Mouse (Mus musculus) adrenal gland, adult 18-20 months (tissue): ENCODE measurements around the gene Adsl. TPM values are rescaled to one million over a fixed set of nuclear protein-coding genes. Genes with fewer than 3 reads are reported as not detected.
"Not testable (repeated sequence)": the region's sequence is repeated elsewhere in the genome, so short reads cannot be mapped to it uniquely, and the experiment has no call there.

Experiments
- DNase-seq, 2 experiments: peaks; one replicate each; pipeline ENCODE4 v3.0.0; 2021 to 2022; ENCODE audit warnings: low spot score in 2 of 2
- long read RNA-seq, 2 experiments: library from polyadenylated mRNA; stranded (forward); transcript quantifications; one replicate each; pipeline ENCODE4 v2.0.0; 2021
- total RNA-seq, 2 experiments: library from RNA; stranded (reverse); gene quantifications; 1 replicate in 1 of 2; 2 replicates in 1 of 2; pipeline ENCODE4 v1.2.3; 2021

Gene Adsl
- 10 to 100 TPM; 34.8 to 37.1 TPM for total RNA-seq
- long read RNA-seq, experiment 1, transcript Adsl-201 (13 exons, 3,711 nt), result major isoform, 33 of 37 reads
- long read RNA-seq, experiment 1, partial matches to known transcripts, result 0 of 37 reads
- long read RNA-seq, experiment 1, other reads (novel, unspliced or antisense), result 4 of 37 reads
- long read RNA-seq, experiment 2, transcript Adsl-201 (13 exons, 3,711 nt), result major isoform, 64 of 70 reads
- long read RNA-seq, experiment 2, partial matches to known transcripts, result 3 of 70 reads
- long read RNA-seq, experiment 2, other reads (novel, unspliced or antisense), result 3 of 70 reads

DNA sequence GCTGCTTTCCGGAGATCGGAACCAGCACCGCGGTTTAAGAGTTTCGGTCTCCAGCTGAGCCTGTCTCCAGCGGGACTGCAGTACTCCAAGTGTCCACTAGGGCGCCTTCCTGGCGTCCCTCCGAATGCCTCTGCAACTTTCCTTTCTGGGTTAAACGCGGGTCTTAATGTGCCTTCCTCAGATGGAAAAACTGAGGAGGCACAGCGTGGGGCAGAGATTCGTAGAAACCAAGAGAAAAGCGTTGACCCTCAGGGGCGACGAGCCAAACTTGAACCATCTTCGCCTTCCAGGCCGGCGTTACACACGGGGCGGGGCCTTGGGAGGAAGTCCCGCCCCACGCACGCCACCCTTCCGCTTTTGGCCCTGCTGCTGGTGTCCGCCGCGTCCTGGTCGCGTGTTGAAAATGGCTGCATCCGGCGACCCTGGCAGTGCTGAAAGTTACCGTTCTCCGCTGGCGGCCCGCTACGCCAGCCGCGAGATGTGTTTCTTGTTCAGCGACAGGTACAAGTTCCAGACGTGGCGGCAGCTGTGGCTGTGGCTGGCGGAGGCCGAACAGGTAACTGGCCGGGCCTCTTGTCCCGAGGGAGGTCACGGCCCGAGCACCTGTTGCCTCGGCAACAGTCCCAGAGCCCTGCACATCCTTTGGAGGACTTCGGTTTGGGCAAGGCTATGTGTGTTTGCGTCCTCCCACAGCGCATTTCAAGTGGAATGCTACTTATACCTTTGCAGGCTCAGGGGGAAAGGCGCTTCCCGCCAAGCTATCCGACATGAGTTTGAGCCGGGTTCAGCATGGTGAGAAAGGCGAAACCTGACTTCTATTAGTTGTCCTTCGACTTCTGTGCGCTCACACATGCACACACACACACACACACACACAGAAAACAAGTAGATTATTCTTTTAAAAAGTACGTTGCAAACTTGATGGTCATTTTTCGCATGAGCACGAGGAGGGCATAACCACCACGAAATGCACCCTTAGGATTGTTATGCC lies at the start of gene Adsl:
Adsl (plus strand) TSS at position 346 of the 991 bp plus-strand sequence.
- DNase-seq, result peak; percentile 85 to 86

DNA sequence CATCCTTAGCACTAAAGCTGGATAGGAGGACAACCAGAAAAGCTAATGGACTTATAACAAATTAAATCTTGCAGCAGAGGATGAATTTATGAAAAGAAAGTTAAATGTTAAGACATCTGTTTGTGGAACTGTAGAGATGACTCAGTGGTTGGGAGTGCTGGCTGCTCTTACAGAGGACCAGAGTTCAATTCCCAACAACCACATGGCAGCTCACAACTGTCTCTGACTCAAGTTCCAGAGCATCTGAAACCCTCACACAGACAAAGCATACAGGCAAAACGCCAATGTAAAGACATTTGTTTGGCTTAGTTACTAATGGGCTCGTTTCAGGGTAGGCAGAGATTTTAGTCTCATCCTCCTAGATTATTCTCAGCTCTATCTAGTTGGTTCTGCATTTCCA lies 48.5 kb upstream of the Adsl start:
- no peak for DNase-seq

DNA sequence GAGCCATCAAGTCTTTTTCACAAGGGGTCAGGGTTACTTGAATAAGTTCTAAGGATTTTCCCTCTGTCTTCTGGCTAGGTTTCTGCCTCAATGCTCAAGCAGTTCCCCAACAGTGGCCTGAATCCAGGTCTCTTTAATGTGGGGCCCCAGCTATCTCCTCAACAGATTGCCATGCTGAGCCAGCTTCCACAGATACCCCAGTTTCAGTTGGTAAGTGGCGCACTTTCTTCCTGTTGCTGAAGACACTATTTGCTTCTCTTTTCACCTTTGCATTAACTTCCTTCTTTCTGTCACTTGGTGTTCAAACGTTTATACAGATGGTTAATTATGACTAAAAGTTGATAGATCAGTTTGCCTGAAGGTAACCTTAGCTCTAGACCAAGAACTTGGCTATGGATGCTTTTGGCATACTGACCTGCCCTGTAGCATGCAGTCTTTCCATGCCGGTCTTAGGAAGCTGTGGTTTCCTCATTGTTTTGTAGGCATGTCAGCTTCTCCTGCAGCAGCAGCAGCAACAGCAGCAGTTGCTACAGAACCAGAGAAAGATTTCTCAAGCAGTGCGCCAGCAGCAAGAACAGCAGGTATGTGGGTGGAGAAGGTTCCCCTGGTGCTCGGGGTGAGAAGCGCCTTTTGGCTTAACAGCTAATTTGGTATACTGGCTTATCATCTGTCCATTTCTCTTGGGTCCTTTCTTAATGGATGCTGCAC lies 46.3 kb upstream of the Adsl start:
- DNase-seq, result no peak

DNA sequence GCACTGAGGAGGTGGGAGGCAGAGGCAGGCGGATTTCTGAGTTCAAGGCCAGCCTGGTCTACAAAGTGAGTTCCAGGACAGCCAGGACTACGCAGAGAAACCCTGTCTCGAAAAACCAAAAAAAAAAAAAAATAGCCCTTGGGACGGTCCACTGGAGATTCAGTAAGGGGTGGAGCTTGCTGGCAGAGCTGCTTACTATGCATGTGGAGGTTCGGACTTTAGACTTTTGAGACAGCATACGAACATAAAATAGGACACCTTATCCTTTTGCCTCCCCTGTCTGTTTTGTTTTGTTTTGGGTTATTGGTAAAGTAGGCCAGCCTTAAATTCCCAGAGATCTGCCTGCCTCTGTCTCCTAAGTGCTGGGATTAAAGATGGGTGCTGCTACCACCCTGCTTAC lies 43.5 kb upstream of the Adsl start:
- DNase-seq, result not testable (repeated sequence)

DNA sequence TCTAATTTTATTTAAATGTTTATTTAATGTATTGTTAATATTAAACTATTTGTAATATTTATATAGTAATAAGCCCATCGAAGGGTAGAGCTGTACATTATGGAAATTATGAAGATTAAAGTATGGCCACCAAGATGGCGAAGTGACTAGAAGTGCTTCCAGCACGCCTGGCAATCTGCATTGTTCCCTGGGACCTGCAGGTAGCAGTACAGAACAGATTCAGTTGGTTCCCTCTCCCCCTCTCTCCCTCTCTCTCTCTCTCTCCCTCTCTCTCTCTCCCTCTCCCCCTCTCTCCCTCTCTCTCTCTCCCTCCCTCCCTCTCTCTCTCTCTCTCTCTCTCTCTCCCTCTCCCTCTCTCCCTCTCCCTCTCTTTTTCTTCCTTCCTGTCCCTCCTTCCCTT lies 38.1 kb upstream of the Adsl start:
- DNase-seq, result no peak

DNA sequence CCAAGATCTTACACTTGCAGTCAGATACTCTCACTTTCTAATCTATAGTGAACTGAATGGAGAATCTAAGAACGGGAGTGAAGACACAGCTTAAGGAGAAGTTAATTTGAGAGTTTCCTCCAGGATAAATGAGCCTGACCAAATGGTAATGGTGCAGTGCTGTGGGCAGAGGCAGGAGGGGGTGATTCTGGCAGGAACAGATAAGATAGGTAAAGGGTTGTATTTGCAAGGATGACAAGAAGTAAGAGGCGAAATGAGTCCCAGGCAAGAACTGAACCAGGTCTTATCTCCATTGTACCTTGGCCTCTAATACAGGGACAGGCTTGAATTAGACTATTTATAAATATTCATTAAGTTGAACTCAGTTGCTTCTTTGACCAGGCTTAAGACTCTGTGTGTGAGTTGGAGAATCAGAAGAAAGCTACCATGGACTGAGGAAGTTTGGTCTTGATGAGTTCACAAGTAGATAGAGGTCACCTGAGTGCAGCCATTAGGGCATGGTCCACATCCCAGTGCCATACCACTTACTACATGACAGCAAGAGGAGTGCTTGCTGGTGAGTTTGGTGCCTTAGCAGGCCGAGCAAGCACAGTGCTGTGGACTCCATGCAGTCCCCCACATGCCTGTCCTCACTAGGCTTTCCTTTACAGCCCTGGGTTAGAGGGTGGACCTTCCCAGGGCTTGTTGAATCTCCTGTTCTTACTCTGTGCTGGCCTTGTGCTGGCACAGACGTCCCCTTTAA lies 37.3 kb upstream of the Adsl start:
- no peak for DNase-seq

DNA sequence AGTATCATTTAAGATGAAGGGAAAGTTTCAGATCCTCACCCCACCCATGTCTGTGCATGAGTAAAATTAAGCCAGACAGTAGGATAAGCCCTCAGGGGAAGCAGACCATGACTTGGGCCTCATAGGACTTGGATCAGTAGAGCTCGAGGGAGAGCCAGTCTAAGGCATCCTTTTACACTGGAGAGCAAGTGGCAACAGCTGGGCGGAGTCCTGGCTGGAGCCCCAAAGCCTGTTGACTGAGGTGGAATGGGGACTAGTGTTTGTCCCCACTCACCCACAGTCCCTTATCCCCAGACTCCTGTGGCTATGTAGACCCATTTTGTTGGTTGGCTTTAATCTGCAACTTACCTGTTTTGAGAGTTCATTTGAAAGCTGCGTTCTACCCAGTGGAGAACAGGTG lies 36.1 kb upstream of the Adsl start:
- DNase-seq, result no peak

DNA sequence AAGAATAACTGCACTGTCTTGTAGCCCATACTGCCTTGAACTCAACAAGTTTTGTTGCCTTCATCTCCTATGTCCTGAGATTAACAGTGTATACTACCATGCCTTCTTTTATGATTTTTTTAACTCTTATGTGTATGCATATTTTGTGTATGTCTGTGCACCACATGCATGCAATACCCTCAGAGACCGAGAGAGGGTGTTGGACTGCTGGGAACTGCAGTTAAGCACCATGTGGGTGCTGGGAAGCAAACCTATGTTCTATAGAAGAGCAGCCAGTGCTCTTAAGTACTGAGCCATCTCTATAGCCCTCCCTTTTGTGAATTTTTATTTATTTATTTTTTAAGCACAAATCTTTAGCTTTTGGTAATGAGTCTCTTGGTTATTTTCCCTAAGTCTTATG lies 34.5 kb upstream of the Adsl start:
- no peak for DNase-seq

DNA sequence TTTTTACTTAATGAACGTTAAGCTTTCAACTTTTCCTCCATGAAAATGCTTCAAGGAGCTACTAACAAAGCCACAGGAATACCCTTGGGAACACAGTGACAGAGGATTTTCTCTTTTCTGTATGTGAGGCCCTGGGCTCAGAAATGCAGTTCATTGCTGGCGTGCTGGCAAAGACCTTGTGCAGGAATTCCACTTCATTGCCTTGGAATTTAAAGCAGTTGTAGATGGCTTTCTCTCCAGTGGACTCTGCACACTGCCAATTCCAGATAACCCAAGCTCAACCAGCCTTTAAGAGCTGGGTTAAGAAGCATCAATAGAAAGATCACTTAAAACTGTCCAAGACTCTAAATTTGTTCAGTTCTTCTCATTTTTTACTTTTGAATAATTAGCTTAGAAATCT lies 32.4 kb upstream of the Adsl start:
- no peak for DNase-seq

DNA sequence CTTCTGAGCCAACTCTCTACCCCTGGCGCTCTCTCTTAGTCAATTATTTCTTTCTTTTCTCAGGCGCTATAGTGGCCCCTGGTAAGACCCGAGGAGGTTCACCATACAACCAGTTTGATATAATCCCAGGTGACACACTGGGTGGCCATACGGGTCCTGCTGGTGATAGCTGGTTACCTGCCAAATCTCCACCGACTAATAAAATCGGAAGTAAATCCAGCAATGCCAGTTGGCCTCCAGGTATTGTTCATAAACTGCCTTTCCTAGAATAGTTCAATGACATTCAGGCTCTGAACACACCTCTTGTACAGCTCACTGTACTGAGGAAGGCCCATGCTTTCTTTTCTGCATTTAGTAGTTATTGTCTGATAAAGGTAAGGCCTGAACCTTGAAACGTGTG lies 31.7 kb upstream of the Adsl start:
- DNase-seq, result no peak

DNA sequence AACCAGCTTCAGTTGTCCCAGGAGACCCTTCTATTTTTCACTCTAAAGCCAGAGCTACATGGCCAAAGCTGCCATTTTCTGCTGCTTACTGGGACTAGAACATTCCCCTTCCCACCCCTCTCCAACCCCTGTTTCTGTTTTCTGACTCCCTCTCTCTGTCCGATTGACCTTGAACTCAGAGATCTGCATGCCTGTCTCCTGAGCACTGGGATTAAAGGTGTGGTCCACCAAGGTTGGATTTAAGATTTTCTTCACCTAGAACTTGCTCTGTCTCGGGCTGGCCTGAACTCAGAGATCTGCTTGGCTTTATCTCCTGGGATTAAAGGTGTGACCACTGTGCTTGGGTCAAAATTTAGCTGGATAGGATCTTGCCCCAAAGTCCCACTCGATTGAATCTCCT lies 27.9 kb upstream of the Adsl start:
- DNase-seq, result no peak

DNA sequence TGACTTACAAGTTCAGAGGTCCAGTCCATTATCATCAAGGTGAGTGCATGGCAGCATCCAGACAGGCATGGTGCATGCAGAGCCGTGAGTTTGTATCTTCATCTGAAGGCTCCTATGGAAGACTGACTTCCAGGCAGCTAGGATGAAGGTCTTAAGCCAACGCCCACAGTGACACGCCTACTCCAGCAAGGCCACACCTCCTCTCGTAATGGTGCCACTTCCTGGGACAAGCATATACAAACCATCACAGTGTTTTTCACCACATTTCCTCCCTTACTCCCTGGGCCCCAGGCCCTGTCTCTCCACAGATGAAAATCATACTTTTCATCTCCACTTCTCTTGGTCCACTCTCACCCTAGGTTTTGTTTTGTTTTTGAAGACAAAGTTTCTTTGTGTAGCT lies 26.5 kb upstream of the Adsl start:
- DNase-seq, result no peak

DNA sequence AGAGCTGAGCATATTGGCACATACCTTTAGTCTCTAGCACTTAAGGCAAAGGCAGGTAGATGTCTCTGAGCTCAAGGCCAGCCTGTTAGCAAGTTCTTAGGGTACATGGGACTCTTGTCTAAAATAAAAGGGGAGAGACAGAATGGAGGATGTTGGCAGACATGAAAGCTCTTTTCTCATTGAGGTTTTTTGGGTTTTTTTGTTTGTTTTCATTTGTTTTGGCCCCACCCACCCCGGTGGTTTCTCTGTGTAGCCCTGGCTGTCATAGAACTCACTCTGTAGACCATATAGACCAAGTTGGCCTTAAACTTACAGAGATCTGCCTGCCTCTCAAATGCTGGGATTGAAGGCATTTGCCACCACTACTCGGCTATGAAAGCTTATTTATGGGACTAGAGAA lies 24.1 kb upstream of the Adsl start:
- no peak for DNase-seq

DNA sequence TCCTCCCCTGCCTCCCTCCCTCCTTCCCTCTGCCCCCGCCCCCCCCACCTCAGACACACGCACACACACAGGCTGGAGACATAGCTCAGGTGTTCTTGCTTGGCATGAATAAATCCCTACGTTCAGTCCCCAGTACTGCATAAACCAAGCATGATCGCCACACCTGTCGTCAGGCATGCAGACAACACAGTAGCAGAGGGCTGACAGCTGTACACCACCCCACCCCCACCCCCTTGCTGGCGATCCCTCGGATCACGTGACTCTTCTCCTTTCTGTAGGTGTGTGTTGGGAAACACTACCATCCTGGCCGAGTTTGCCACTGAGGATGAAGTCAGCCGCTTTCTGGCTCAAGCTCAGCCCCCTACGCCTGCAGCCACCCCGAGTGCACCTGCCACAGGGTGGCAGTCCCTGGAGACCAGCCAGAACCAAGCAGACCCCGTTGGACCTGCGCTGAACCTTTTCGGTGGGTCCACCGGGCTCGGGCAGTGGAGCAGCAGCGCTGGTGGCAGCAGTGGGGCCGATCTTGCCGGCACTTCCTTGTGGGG lies 19.4 kb upstream of the Adsl start:
- DNase-seq, result no peak

DNA sequence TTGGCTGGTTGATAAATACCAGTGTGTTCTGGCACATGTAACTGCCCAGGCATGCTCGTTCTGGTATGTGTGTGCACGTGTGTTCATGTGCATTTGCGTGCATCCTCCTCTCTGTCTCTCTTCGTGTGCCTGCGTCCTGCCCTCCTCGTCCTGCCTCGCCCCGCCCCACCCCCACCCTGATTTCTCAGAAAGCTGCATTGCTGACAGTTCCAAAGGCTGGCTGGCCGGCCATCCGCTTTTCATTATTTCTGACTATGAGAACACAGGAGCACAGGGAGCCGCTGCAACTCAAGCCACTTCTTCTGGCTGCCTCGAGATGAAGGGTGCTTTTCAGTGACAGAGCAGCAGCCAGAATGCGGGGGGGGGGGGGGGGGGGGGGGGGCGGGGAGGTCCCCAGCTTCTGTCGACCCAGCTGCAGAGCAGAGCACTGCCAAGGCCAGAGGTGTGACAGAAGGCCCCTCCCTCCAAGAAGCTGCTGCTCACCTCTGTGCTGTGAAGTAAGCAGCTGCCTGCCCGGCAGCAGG lies 18.2 kb upstream of the Adsl start:
- DNase-seq, result no peak

DNA sequence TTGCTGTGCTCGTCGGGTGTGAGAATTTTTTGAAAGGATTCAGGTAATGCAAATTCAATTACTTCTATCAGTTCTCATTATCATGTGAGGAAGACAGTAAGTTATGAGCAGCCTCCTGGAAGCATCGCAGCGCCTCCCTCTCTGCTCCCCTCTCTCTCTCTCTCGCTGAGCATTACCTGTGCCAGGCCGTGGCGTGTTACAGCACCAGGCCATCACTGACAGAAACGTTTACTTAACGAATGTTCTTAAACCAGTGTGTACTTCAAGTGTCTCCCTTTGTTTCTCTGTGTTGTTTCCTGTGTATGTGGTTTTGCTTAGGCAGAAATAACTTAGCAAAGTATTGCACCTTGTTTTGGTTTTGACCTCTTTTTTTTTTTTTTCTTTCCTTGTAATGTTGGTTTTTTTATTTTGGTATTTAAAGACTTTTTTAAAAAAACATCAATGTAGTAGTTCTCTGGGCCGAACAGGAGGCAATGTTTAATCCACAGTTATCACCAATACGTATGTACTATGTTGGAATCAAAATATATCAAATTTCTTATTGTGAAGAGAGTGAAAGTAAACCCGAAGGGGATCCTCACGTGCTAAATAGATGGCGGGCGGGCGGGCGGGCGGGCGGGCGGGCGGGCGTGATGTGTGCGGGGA lies 17.5 kb upstream of the Adsl start:
- not testable (repeated sequence) for DNase-seq

DNA sequence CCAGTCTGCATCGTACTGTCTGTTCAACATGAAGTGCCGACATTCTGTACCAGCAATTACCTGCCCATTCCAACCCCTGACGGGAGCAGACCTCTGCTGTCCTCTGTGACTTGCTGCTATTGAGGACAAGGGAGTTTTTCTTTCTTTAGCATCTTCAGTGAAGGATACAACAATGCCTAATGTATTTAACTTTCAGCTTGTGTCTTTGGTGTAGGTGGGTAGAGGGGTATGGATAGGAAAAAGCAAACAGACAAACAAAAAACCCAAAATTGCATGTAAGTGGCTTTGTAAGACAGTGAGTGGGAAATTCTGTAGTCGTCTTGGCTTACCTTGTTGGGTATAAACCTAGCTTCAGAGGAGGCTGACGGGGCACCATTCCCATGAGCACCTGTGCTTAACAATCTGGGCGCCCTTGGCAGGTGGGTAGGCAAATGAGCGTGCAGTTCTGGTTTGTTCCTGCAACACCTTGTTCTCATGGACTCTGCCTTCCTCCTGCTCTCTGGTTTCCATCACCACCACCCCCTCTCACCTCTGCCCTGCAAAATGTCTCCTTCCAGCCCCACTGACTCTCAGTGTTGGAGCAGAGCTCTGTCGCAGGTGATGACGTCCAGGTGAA lies 16.8 kb upstream of the Adsl start:
- DNase-seq, result no peak

DNA sequence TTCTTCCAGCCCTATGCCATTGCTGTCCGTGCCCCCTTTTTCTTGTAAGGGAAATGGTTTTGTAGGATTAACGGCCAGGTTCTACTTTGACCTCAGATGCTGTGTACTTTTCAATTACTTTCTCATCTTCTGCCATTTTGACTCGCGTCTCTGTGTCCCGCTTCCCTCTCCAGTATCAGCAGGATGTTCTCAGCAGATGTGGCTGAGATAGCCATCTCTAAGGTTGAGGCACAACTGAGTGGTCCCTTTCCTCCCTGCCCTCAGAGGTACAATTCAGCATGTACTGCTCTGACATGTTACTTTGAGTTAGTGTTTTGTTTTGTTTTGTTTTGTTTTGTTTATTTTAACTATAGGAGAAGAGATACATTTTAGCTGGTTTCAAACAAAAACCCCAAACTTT lies 13.4 kb upstream of the Adsl start:
- no peak for DNase-seq

DNA sequence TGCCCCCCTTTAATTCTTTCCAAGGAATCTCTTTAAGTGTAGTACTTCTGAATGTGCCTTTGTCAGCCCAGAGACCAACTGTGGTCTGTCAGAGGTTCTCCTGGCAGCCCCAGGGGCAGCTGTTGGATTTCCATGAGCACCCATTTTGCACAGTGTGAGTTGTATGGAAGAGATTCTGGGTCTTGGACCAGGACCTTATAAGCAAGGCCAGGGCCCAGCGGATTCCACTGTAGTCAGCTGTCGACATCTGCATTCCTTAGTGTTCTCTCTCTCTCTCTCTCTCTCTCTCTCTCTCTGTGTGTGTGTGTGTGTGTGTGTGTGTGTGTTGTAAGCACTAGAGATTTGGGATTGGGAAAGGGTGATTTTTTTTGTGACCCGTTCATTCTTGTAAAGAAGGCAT lies 11.6 kb upstream of the Adsl start:
- DNase-seq, result no peak

DNA sequence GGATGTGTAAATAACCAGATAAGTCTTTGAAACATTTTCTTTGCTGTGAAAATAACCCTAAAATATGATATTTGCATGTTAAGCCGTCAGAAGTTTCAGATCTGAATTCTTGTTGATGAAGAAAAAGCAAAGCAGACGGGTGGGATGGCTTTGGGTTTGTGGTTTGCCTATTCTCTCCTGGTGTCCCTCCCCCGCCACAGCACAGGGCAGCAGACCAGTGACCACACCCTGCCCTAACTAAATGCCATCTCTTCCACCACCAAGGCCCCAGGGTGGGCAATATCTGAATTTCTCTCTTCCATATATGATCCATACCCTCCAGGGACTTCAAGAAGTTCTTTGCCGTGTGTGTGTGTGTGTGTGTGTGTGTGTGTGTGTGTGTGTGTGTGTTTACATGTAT lies 9.7 kb upstream of the Adsl start:
- no peak for DNase-seq
